Mouse (Mus musculus): ENCODE results near the gene Rnf215. TPM values are rescaled to one million over a fixed set of nuclear protein-coding genes. Genes with fewer than 3 reads are reported as not detected.
"Not testable (repeated sequence)": the region's sequence is repeated elsewhere in the genome, so short reads cannot be mapped to it uniquely, and the experiment has no call there.

Rnf215 gene
- polyA plus RNA-seq, 1 experiment: 8.0 TPM

DNA sequence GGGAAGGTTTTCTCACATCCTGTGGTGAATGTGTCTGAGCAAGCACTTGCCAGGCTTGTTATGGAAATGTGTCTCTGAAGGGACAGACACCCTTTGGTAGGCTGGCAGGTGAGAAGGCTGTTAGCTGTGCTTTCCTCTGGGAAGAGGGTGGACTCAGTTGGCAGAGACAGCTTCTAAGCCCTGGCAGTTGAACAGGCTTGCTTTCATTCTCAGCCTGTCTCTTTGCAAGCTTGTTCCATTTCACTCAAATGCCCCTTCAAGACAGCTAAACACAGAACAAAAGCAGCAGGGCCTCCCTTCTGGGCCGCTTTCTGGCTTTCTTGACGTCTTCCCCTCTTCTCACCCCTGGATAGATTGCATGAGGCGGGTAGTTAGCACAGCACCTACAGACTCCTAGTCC is 35.6 kb upstream of the Rnf215 start:
- H3K9ac ChIP-seq (ENCODE audit: low read depth, poor library complexity, severe bottlenecking): no peak overlapping the region
- H3K27ac ChIP-seq (ENCODE audit: insufficient read depth, low read length): no peak overlapping the region
- no peaks in the 10 kb centered on the region for H3K36me3 ChIP-seq (ENCODE audit: control insufficient read depth, insufficient read depth, low read length, poor library complexity, severe bottlenecking)
- H3K9me3 ChIP-seq (replicated peaks; ENCODE audit: control insufficient read depth, insufficient read depth, low read length, poor library complexity, severe bottlenecking): no peaks in the 10 kb centered on the region
- TF ChIP-seq CTCF (IDR thresholded peaks at IDR 0.05; ENCODE audit: low read depth, low read length) (no peak), EP300 (IDR thresholded peaks at IDR 0.05; ENCODE audit: insufficient read depth, low read depth, low read length) (no peak), POLR2A (IDR thresholded peaks at IDR 0.05; ENCODE audit: insufficient read depth, low read length) (no peak)
- no peak overlapping the region for H3K4me3 ChIP-seq (ENCODE audit: low read depth, low read length)
- H3K27me3 ChIP-seq (ENCODE audit: control insufficient read depth, insufficient read depth, low read length, poor library complexity, severe bottlenecking): no peaks in the 10 kb centered on the region
- H3K4me1 ChIP-seq (ENCODE audit: control insufficient read depth, insufficient read depth, low read length): no peaks in the 10 kb centered on the region

DNA sequence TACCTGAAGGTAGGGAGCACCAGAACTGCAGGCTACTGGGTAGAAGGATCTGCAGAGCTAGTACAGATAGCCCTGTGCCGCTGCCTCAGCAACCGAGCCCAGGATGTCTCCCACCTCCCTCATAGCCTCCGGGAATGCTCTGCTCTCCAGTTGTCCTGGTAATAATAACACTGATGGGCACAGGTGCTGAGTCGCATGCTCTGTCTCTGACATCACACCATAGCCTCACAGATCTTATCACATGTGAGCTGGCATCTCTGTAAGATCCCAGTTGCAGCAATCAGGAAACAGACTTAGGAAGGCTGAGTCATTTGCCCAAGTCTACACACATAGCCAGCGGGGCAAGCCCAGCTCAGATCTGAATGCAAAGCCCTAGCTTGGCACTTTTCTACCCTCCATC is 33.2 kb upstream of the Rnf215 start:
- Histone ChIP-seq H3K27me3 (ENCODE audit: control insufficient read depth, insufficient read depth, low read length, poor library complexity, severe bottlenecking) (no peaks in the 10 kb centered on the region), H3K4me3 (ENCODE audit: low read depth, low read length) (no peak overlapping the region), H3K9ac (ENCODE audit: low read depth, poor library complexity, severe bottlenecking) (no peak overlapping the region), H3K4me1 (ENCODE audit: control insufficient read depth, insufficient read depth, low read length) (no peaks in the 10 kb centered on the region), H3K36me3 (ENCODE audit: control insufficient read depth, insufficient read depth, low read length, poor library complexity, severe bottlenecking) (no peaks in the 10 kb centered on the region), H3K27ac (ENCODE audit: insufficient read depth, low read length) (no peak overlapping the region), H3K9me3 (replicated peaks; ENCODE audit: control insufficient read depth, insufficient read depth, low read length, poor library complexity, severe bottlenecking) (no peaks in the 10 kb centered on the region)
- TF ChIP-seq CTCF (IDR thresholded peaks at IDR 0.05; ENCODE audit: low read depth, low read length) (no peak), EP300 (IDR thresholded peaks at IDR 0.05; ENCODE audit: insufficient read depth, low read depth, low read length) (no peak), POLR2A (IDR thresholded peaks at IDR 0.05; ENCODE audit: insufficient read depth, low read length) (no peak)

DNA sequence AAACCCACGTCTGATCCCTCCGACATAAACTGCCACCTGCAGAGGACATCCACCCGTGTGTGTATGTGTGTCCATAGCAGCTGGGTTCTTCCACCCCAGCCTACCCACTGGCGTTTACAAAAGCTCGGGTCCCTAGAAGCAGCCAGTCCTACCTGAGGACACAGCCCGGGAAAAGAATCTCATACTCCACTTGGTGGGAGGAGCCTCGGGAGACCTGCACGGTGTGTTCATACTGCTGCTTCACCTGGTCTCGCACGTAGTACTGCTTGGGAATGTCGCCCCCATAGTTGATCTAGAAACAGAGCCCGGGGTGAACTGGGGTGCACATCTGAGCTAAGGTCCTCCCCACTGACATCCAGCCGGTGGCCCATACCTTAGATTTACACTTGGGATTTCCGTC is 31.5 kb upstream of the Rnf215 start:
- Histone ChIP-seq H3K27me3 (ENCODE audit: control insufficient read depth, insufficient read depth, low read length, poor library complexity, severe bottlenecking) (no peaks in the 10 kb centered on the region), H3K4me3 (ENCODE audit: low read depth, low read length) (no peak overlapping the region), H3K36me3 (ENCODE audit: control insufficient read depth, insufficient read depth, low read length, poor library complexity, severe bottlenecking) (no peaks in the 10 kb centered on the region), H3K27ac (ENCODE audit: insufficient read depth, low read length) (no peak overlapping the region), H3K9ac (ENCODE audit: low read depth, poor library complexity, severe bottlenecking) (no peak overlapping the region), H3K4me1 (ENCODE audit: control insufficient read depth, insufficient read depth, low read length) (no peaks in the 10 kb centered on the region), H3K9me3 (replicated peaks; ENCODE audit: control insufficient read depth, insufficient read depth, low read length, poor library complexity, severe bottlenecking) (no peaks in the 10 kb centered on the region)
- TF ChIP-seq CTCF (IDR thresholded peaks at IDR 0.05; ENCODE audit: low read depth, low read length): no peak
- no peak for TF ChIP-seq EP300 (IDR thresholded peaks at IDR 0.05; ENCODE audit: insufficient read depth, low read depth, low read length)
- TF ChIP-seq POLR2A (IDR thresholded peaks at IDR 0.05; ENCODE audit: insufficient read depth, low read length): no peak

DNA sequence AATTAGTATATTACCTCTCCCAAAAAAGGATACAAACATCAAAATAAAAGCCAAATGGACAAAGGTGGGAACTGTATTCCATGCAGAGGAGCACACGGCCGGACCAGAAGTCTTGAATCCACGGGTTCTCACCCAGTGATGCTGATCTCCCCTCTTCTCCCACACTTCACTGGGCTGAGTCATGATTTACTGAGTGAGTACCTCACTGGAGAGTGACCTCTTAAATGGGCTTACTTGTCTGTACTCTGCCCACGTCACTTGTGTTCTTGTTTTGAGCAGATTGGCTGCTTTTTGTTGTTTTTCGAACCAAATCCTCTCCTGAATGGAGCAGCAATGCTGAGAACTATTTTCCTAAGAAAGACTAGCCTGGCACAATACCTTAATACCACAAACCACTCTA is 30.0 kb upstream of the Rnf215 start:
- Histone ChIP-seq H3K4me3 (ENCODE audit: low read depth, low read length) (no peak overlapping the region), H3K4me1 (ENCODE audit: control insufficient read depth, insufficient read depth, low read length) (no peaks in the 10 kb centered on the region), H3K27ac (ENCODE audit: insufficient read depth, low read length) (no peak overlapping the region), H3K9me3 (replicated peaks; ENCODE audit: control insufficient read depth, insufficient read depth, low read length, poor library complexity, severe bottlenecking) (no peaks in the 10 kb centered on the region), H3K36me3 (ENCODE audit: control insufficient read depth, insufficient read depth, low read length, poor library complexity, severe bottlenecking) (no peaks in the 10 kb centered on the region), H3K27me3 (ENCODE audit: control insufficient read depth, insufficient read depth, low read length, poor library complexity, severe bottlenecking) (no peaks in the 10 kb centered on the region), H3K9ac (ENCODE audit: low read depth, poor library complexity, severe bottlenecking) (no peak overlapping the region)
- TF ChIP-seq CTCF (IDR thresholded peaks at IDR 0.05; ENCODE audit: low read depth, low read length) (no peak), POLR2A (IDR thresholded peaks at IDR 0.05; ENCODE audit: insufficient read depth, low read length) (no peak), EP300 (IDR thresholded peaks at IDR 0.05; ENCODE audit: insufficient read depth, low read depth, low read length) (no peak)

DNA sequence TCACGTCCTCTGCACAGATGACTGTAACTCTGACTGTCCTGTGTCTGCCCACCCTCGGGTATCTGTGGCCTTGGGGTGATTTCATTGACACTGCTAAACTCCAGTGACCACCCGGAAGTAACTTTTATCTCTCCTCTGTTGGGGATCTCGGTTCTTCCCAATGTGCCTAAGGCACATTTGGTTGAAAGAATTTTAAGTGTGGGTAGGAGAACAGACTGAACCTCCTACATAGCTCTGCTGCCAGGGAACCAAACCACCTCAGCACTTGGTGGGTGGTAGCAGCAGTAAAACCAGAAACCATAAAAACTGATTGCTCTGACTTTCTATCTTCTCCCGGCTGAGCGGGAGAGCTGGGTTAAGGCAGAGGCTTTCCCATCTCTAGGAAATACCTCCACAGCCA is 29.6 kb upstream of the Rnf215 start:
- H3K27me3 ChIP-seq (ENCODE audit: control insufficient read depth, insufficient read depth, low read length, poor library complexity, severe bottlenecking): no peaks in the 10 kb centered on the region
- no peak overlapping the region for H3K4me3 ChIP-seq (ENCODE audit: low read depth, low read length)
- no peaks in the 10 kb centered on the region for H3K4me1 ChIP-seq (ENCODE audit: control insufficient read depth, insufficient read depth, low read length)
- H3K9ac ChIP-seq (ENCODE audit: low read depth, poor library complexity, severe bottlenecking): no peak overlapping the region
- no peaks in the 10 kb centered on the region for H3K36me3 ChIP-seq (ENCODE audit: control insufficient read depth, insufficient read depth, low read length, poor library complexity, severe bottlenecking)
- no peak overlapping the region for H3K27ac ChIP-seq (ENCODE audit: insufficient read depth, low read length)
- H3K9me3 ChIP-seq (replicated peaks; ENCODE audit: control insufficient read depth, insufficient read depth, low read length, poor library complexity, severe bottlenecking): no peaks in the 10 kb centered on the region
- TF ChIP-seq POLR2A (IDR thresholded peaks at IDR 0.05; ENCODE audit: insufficient read depth, low read length): no peak
- no peak for TF ChIP-seq CTCF (IDR thresholded peaks at IDR 0.05; ENCODE audit: low read depth, low read length)
- no peak for TF ChIP-seq EP300 (IDR thresholded peaks at IDR 0.05; ENCODE audit: insufficient read depth, low read depth, low read length)

DNA sequence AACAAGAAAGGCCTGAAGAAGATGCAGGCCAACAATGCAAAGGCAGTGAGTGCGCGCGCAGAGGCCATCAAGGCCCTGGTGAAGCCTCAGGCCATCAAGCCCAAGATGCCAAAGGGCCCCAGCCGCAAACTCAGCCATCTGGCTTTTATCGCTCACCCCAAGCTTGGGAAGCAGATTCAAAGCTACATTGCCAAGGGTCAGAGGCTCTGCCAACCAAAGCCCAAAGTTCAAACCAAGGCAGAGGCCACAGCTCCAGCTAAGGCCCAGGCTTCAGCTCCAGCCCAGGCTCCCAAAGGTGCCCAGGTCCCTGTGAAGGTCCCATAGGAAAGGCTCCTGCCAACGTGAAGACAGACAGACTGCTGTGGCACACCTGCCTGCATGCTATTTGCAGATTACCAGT is 27.1 kb upstream of the Rnf215 start:
- not testable (repeated sequence) for H3K27me3 ChIP-seq (ENCODE audit: control insufficient read depth, insufficient read depth, low read length, poor library complexity, severe bottlenecking); H3K36me3 ChIP-seq (ENCODE audit: control insufficient read depth, insufficient read depth, low read length, poor library complexity, severe bottlenecking)

More for the DNA sequence above, 27.1 kb upstream of the Rnf215 start:
- not testable (repeated sequence) for H3K9me3 ChIP-seq (replicated peaks; ENCODE audit: control insufficient read depth, insufficient read depth, low read length, poor library complexity, severe bottlenecking); H3K4me3 ChIP-seq (ENCODE audit: low read depth, low read length); H3K9ac ChIP-seq (ENCODE audit: low read depth, poor library complexity, severe bottlenecking); H3K27ac ChIP-seq (ENCODE audit: insufficient read depth, low read length); H3K4me1 ChIP-seq (ENCODE audit: control insufficient read depth, insufficient read depth, low read length)

All from ES-Bruce4 (cell line).